Mouse (Mus musculus): ENCODE measurements at regions not wholly inside any gene's neighbourhood (a gene's known extent, or its start where the extent isn't known, plus 50 kb on each side); places are given as distances from the start of the nearest gene placed in this dataset.
"Not testable (repeated sequence)": the region's sequence is repeated elsewhere in the genome, so short reads cannot be mapped to it uniquely, and the experiment has no call there.

GRCm38 (mm10) chr13:3035291-3035690, 502.6 kb upstream of the Gdi2 start:
- H3K9ac ChIP-seq (ENCODE audit: low read length); H3K4me3 ChIP-seq (ENCODE audit: low read depth, low read length); H3K27me3 ChIP-seq (ENCODE audit: control insufficient read depth, insufficient read depth, low read length); H3K27ac ChIP-seq (replicated peaks); H3K36me3 ChIP-seq (ENCODE audit: control insufficient read depth, insufficient read depth, low read length); H3K9me3 ChIP-seq (ENCODE audit: control insufficient read depth, low read length); H3K4me2 ChIP-seq (replicated peaks; ENCODE audit: low read depth); H3K4me1 ChIP-seq (replicated peaks; ENCODE audit: control insufficient read depth, insufficient read depth); DNase-seq (ENCODE audit: low spot score); ATAC-seq (ENCODE audit: low FRiP score, low TSS enrichment): not testable (repeated sequence)

GRCm38 (mm10) chr13:3037010-3037409, 500.9 kb upstream of the Gdi2 start:
- H3K27me3 ChIP-seq (ENCODE audit: control insufficient read depth, insufficient read depth, low read length); H3K27ac ChIP-seq (replicated peaks); H3K9ac ChIP-seq (ENCODE audit: low read length); H3K4me3 ChIP-seq (ENCODE audit: low read depth, low read length); H3K9me3 ChIP-seq (ENCODE audit: control insufficient read depth, low read length); H3K36me3 ChIP-seq (ENCODE audit: control insufficient read depth, insufficient read depth, low read length); H3K4me2 ChIP-seq (replicated peaks; ENCODE audit: low read depth); H3K4me1 ChIP-seq (replicated peaks; ENCODE audit: control insufficient read depth, insufficient read depth): not testable (repeated sequence)
- WGBS: 34% methylated on average over 1 of the region's 1 CpGs
- DNase-seq (ENCODE audit: low spot score): peak; percentile 15
- peak; percentile 40; the same call in 1 of the 2 replicates for ATAC-seq (ENCODE audit: low FRiP score, low TSS enrichment)

GRCm38 (mm10) chr13:3046381-3047105, 491.3 kb upstream of the Gdi2 start:
- WGBS: 84% methylated on average over 8 of the region's 9 CpGs
- not testable (repeated sequence) for H3K4me2 ChIP-seq (replicated peaks; ENCODE audit: low read depth); H3K27ac ChIP-seq (replicated peaks); H3K36me3 ChIP-seq (ENCODE audit: control insufficient read depth, insufficient read depth, low read length); H3K27me3 ChIP-seq (ENCODE audit: control insufficient read depth, insufficient read depth, low read length); H3K9ac ChIP-seq (ENCODE audit: low read length); H3K4me3 ChIP-seq (ENCODE audit: low read depth, low read length); H3K9me3 ChIP-seq (ENCODE audit: control insufficient read depth, low read length); DNase-seq (ENCODE audit: low spot score); H3K4me1 ChIP-seq (replicated peaks; ENCODE audit: control insufficient read depth, insufficient read depth); ATAC-seq (ENCODE audit: low FRiP score, low TSS enrichment)

GRCm38 (mm10) chr13:3083480-3083879, 454.4 kb upstream of the Gdi2 start:
- H3K27ac ChIP-seq (replicated peaks); ATAC-seq (ENCODE audit: low FRiP score, low TSS enrichment); DNase-seq (ENCODE audit: low spot score); H3K4me1 ChIP-seq (replicated peaks; ENCODE audit: control insufficient read depth, insufficient read depth); H3K27me3 ChIP-seq (ENCODE audit: control insufficient read depth, insufficient read depth, low read length); H3K36me3 ChIP-seq (ENCODE audit: control insufficient read depth, insufficient read depth, low read length); H3K9me3 ChIP-seq (ENCODE audit: control insufficient read depth, low read length); H3K9ac ChIP-seq (ENCODE audit: low read length); H3K4me2 ChIP-seq (replicated peaks; ENCODE audit: low read depth); H3K4me3 ChIP-seq (ENCODE audit: low read depth, low read length): not testable (repeated sequence)
- 71% methylated on average over 3 of the region's 3 CpGs for WGBS

GRCm38 (mm10) chr13:3089971-3090370, 447.9 kb upstream of the Gdi2 start:
- not testable (repeated sequence) for H3K9ac ChIP-seq (ENCODE audit: low read length); DNase-seq (ENCODE audit: low spot score); H3K27ac ChIP-seq (replicated peaks); H3K27me3 ChIP-seq (ENCODE audit: control insufficient read depth, insufficient read depth, low read length); H3K9me3 ChIP-seq (ENCODE audit: control insufficient read depth, low read length); ATAC-seq (ENCODE audit: low FRiP score, low TSS enrichment); H3K4me1 ChIP-seq (replicated peaks; ENCODE audit: control insufficient read depth, insufficient read depth); H3K4me2 ChIP-seq (replicated peaks; ENCODE audit: low read depth); H3K4me3 ChIP-seq (ENCODE audit: low read depth, low read length); H3K36me3 ChIP-seq (ENCODE audit: control insufficient read depth, insufficient read depth, low read length)
- 85% methylated on average over 7 of the region's 7 CpGs for WGBS

- H3K27ac ChIP-seq (replicated peaks); ATAC-seq (ENCODE audit: low FRiP score, low TSS enrichment); H3K9ac ChIP-seq (ENCODE audit: low read length); H3K4me2 ChIP-seq (replicated peaks; ENCODE audit: low read depth); H3K9me3 ChIP-seq (ENCODE audit: control insufficient read depth, low read length); H3K4me3 ChIP-seq (ENCODE audit: low read depth, low read length); H3K36me3 ChIP-seq (ENCODE audit: control insufficient read depth, insufficient read depth, low read length); H3K4me1 ChIP-seq (replicated peaks; ENCODE audit: control insufficient read depth, insufficient read depth); H3K27me3 ChIP-seq (ENCODE audit: control insufficient read depth, insufficient read depth, low read length): not testable (repeated sequence)
- 30% methylated on average over 2 of the region's 2 CpGs for WGBS
- DNase-seq (ENCODE audit: low spot score): peak; percentile 14
Observed at GRCm38 (mm10) chr13:3106543-3106942, 431.3 kb upstream of the Gdi2 start.

- not testable (repeated sequence) for DNase-seq (ENCODE audit: low spot score); H3K4me2 ChIP-seq (replicated peaks; ENCODE audit: low read depth); H3K27me3 ChIP-seq (ENCODE audit: control insufficient read depth, insufficient read depth, low read length); H3K9me3 ChIP-seq (ENCODE audit: control insufficient read depth, low read length); H3K36me3 ChIP-seq (ENCODE audit: control insufficient read depth, insufficient read depth, low read length); H3K9ac ChIP-seq (ENCODE audit: low read length); H3K4me3 ChIP-seq (ENCODE audit: low read depth, low read length); H3K27ac ChIP-seq (replicated peaks); ATAC-seq (ENCODE audit: low FRiP score, low TSS enrichment); H3K4me1 ChIP-seq (replicated peaks; ENCODE audit: control insufficient read depth, insufficient read depth)
- WGBS: 16% methylated on average over 4 of the region's 4 CpGs
- peak; percentile 52 for TF ChIP-seq CTCF (IDR thresholded peaks at IDR 0.05; ENCODE audit: low read depth)
Observed at GRCm38 (mm10) chr13:3128150-3128549, 409.7 kb upstream of the Gdi2 start.

- not testable (repeated sequence) for H3K27ac ChIP-seq (replicated peaks); ATAC-seq (ENCODE audit: low FRiP score, low TSS enrichment); H3K4me1 ChIP-seq (replicated peaks; ENCODE audit: control insufficient read depth, insufficient read depth); H3K27me3 ChIP-seq (ENCODE audit: control insufficient read depth, insufficient read depth, low read length); DNase-seq (ENCODE audit: low spot score); H3K4me3 ChIP-seq (ENCODE audit: low read depth, low read length); H3K4me2 ChIP-seq (replicated peaks; ENCODE audit: low read depth); H3K36me3 ChIP-seq (ENCODE audit: control insufficient read depth, insufficient read depth, low read length); H3K9ac ChIP-seq (ENCODE audit: low read length); H3K9me3 ChIP-seq (ENCODE audit: control insufficient read depth, low read length)
- 62% methylated on average over 2 of the region's 2 CpGs for WGBS
Observed at GRCm38 (mm10) chr13:3137281-3137680, 400.6 kb upstream of the Gdi2 start.

Measured in stomach, postnatal 0 days (tissue).